Mouse (Mus musculus): ENCODE data around the gene Fam120b. TPM values are rescaled to one million over a fixed set of nuclear protein-coding genes. Genes with fewer than 3 reads are reported as not detected.
A peak's percentile ranks its signal among the peaks of the same experiment; 100 is the strongest.

Fam120b gene
- polyA plus RNA-seq, 1 experiment from 2014 or later = 31.1 TPM

DNA sequence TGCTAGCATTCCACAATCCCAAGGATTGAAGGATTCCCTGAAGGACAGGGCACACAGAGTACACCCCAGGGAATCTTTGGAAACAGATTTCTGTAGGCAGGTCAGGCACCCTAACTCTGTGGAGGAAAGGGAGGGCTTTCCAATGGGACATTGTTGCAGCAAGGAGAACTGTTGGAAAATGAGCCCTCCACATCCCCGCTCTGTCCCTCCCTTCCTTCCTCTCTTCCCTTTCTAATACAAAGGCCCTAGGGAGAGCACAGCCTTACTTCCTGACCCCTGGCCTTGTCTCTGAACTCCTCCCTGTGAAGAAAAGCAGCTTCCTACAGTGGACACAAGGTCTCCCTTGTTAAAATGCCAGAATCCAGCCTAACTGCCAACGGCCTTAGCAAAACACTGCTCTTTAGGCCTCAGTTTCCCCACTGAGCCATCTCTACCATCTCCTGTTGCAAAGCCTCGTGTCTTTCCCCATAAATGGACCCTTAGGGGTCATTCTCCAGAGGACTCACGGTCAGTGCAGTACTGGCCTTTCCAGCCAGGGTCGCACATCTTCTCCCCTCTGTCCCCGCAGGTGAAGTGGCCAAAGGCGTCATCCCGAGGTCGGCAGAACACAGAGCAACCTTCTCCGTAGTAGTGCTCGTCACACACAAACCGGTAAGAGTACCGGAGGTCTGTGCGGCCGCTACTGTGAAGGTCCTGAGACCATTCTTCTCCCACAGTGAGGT lies 22.9 kb upstream of the Fam120b start:
- 61% methylated on average over 15 of the region's 15 CpGs for WGBS
- Histone ChIP-seq H3K4me2 (peak overlapping the region; percentile 11), H3K27me3 (peaks cover 78% of the 10 kb centered on the region), H3K27ac (no peak overlapping the region), H3K9me3 (no peaks in the 10 kb centered on the region), H3K9ac (peak overlapping the region; percentile 17; the same call in 1 of the 2 replicates), H3K4me3 (no peak overlapping the region), H3K4me1 (peaks cover 30% of the 10 kb centered on the region), H3K36me3 (no peaks in the 10 kb centered on the region)
- ATAC-seq (ENCODE audit: insufficient number of reproducible peaks, insufficient read depth, low FRiP score, low TSS enrichment, low read depth) = no peak

DNA sequence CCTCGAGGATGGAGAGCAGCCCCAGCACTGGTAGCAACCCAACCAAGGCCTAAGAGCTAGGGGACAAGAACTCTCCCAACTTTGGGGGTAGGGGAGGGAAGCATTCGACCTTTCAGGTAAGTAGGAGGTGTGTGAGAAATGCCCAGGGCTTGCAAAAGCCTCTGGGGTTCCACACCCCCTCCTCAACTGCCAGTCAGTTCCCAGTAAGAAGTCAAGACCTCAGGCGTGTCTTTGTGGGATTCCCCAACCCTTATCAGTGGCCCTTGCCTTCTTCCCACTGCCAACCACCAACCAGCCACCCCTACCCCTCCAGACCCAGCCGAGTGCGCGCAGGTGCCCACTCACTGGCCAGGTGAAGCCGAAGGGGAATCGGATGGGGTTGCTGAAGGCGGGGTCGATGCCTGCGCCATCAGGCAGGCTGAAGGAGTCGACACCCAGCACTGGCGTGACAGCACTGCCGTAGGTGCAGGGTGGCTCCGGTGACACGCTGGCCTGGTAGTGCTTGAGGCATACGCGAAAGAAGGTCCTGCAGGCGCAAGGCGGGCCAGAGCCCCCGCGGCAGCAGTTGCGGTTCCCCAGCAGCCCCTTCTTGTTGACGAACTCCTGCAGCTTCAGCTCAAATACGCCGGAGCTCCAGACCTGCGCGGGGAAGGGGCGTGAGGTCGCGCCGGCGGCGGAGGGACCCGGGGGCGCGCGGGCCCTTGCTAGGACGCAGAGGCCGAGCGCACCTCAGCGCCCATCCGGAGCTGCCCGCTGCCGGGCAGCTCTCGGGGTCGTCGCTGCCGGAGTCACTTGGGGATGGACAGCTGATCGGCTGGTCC lies 21.5 kb upstream of the Fam120b start:
- Histone ChIP-seq H3K36me3 (no peaks in the 10 kb centered on the region), H3K9me3 (no peaks in the 10 kb centered on the region), H3K4me3 (peak overlapping the region; percentile 59), H3K9ac (peak overlapping the region; percentile 70), H3K4me2 (peak overlapping the region; percentile 99), H3K27ac (no peak overlapping the region), H3K27me3 (peaks cover 93% of the 10 kb centered on the region), H3K4me1 (peaks cover 32% of the 10 kb centered on the region)
- ATAC-seq (ENCODE audit: insufficient number of reproducible peaks, insufficient read depth, low FRiP score, low TSS enrichment, low read depth) = no peak
- 3% methylated on average over 50 of the region's 50 CpGs for WGBS

DNA sequence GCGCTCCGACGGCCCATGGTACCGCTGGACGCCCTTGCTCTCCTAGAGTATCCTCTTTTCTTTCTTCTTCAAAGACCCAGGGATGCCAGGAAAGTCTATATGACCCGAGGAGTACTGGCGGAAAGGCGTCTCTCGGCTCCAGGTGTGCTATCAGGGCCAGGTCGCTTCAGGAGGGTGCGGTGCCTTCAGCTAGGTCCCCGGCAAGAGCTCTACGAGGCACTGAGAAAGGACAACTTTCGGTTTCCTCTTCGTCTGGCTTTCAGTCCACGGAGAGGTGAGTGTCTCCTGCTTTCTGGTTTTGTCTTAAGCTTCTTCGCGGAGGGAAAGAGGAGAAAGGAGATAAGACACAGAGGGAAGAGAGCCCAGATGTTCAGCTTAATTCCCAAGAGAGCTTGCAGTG lies 20.8 kb upstream of the Fam120b start:
- Histone ChIP-seq H3K4me3 (peak overlapping the region; percentile 59), H3K36me3 (no peaks in the 10 kb centered on the region), H3K4me2 (peak overlapping the region; percentile 99), H3K27me3 (peaks cover 93% of the 10 kb centered on the region), H3K9ac (peak overlapping the region; percentile 70), H3K4me1 (peaks cover 39% of the 10 kb centered on the region), H3K27ac (no peak overlapping the region), H3K9me3 (no peaks in the 10 kb centered on the region)
- no peak for ATAC-seq (ENCODE audit: insufficient number of reproducible peaks, insufficient read depth, low FRiP score, low TSS enrichment, low read depth)
- 0% methylated on average over 18 of the region's 18 CpGs for WGBS

DNA sequence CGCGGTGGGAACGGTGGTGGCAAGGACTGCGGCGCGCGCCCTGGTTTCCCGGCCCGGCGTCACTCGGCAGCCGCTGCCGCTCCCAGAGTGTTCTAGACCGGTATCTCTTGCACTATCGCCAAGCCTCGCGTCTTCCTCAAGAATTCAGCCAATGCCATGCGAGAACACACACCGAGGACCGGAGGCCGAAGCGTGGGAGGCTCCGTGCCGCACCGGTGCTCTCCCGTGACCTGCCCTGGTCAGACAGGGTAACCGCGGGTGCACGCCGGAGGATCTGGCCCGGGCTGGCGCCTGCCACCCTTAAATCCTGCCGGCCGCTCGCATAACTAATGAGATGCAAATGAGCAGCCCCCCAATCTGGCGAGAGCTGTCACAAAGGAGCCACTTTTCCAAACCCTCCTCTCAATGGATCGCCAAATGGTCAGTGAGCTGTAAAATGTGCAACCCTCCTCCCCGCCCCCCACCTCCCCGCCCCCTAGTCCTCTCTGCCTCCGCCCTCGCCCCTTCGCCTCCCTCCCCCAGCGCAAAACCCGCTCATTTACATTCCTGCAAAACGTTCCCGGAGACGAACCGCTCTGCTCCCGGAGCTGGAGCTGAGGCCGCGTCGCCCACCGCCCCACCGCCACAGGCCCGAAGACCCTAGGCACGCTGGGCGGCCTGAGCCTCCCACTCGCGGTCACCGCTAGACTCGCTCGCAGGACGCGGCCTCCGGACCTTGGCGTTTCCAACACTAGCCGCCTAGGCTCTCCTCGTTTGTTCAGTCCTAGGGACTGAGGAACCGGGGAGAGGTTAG lies 20.1 kb upstream of the Fam120b start:
- Histone ChIP-seq H3K27ac (0 out of 2 replicates have a peak overlapping the region, but pooled peaks have one; percentile 16), H3K9ac (peak overlapping the region; percentile 70), H3K4me2 (peak overlapping the region; percentile 99), H3K4me3 (peak overlapping the region; percentile 59), H3K4me1 (peaks cover 45% of the 10 kb centered on the region), H3K27me3 (peaks cover 93% of the 10 kb centered on the region), H3K36me3 (no peaks in the 10 kb centered on the region), H3K9me3 (no peaks in the 10 kb centered on the region)
- under 1% methylated on average over 69 of the region's 69 CpGs for WGBS
- ATAC-seq (ENCODE audit: insufficient number of reproducible peaks, insufficient read depth, low FRiP score, low TSS enrichment, low read depth) = peak; percentile 12; the same call in 1 of the 2 replicates

DNA sequence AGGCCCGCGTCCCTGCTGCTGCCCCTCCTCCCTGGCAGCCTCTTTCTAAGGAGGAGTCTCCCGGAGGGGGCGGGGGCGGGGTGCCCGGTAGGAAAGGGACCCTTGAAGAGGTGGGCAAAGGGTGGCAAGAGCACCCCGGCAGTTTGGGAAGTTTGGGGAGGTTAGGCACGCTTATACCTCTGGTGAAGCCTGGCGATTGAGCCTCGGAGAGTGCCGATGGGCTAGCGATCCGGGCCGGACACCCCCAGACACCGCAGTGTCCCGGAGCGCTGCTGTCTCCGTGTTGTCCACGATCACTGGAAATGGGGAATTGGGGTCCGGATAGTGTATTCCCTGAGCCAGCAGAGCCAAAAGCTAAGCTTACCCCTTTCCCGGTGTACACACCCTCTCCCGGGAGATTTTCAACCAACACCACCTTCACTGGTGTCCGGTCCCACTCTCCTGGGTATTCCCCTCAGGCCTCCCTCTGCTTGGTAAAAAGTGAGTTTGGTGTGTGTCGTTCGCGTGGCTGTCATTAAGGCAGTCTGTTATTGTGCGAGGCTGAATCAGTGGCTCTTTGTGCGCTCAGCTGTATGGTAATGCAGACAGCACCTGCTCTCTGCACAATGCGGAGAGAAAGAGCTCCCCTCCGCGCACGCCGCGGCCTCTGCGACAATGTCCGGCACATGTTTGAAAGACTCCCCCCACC lies 19.4 kb upstream of the Fam120b start, which contains the start of gene Dll1:
Gene Dll1, minus strand, starts transcription at position 379 of the 688 bp plus-strand sequence.
- Histone ChIP-seq H3K4me2 (peak within 1 kb of the TSS; percentile 99), H3K9me3 (no peaks in the 10 kb centered on the region), H3K36me3 (no peaks in the 10 kb centered on the region), H3K9ac (peak within 1 kb of the TSS; percentile 70), H3K4me3 (peak within 1 kb of the TSS; percentile 59), H3K27me3 (peaks cover 98% of the 10 kb centered on the region), H3K4me1 (peaks cover 51% of the 10 kb centered on the region), H3K27ac (0 out of 2 replicates have a peak within 1 kb of the TSS, but pooled peaks have one; percentile 16)
- no peak; the same call in 1 of the 2 replicates for ATAC-seq (ENCODE audit: insufficient number of reproducible peaks, insufficient read depth, low FRiP score, low TSS enrichment, low read depth)
- under 1% methylated on average over 36 of the region's 36 CpGs for WGBS

DNA sequence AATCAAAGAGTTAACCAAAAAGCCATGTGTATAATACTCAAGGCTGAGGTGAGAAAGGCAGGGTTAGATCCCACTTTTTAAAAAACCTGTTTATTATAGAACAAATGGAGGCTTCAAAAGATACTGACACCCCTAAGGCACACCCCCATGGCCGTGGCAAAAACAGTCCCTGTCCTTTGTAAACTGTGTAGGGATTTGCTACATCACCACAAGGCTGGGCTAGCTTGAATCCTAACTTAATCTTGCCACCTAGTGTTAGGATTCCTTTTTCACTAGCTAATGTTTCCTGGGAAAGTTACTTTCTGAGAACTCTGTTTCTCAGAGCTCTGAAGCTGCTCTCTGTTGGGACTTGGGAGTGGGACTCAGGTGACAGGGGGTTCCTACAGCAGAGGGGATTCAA lies 18.1 kb upstream of the Fam120b start:
- Histone ChIP-seq H3K27ac (no peak overlapping the region), H3K36me3 (no peaks in the 10 kb centered on the region), H3K4me2 (0 out of 2 replicates have a peak overlapping the region, but pooled peaks have one; percentile 5), H3K27me3 (peaks cover 98% of the 10 kb centered on the region), H3K9me3 (no peaks in the 10 kb centered on the region), H3K4me1 (peaks cover 51% of the 10 kb centered on the region), H3K4me3 (no peak overlapping the region), H3K9ac (no peak overlapping the region)
- ATAC-seq (ENCODE audit: insufficient number of reproducible peaks, insufficient read depth, low FRiP score, low TSS enrichment, low read depth) = no peak
- 0% methylated on average over 1 of the region's 1 CpGs for WGBS

DNA sequence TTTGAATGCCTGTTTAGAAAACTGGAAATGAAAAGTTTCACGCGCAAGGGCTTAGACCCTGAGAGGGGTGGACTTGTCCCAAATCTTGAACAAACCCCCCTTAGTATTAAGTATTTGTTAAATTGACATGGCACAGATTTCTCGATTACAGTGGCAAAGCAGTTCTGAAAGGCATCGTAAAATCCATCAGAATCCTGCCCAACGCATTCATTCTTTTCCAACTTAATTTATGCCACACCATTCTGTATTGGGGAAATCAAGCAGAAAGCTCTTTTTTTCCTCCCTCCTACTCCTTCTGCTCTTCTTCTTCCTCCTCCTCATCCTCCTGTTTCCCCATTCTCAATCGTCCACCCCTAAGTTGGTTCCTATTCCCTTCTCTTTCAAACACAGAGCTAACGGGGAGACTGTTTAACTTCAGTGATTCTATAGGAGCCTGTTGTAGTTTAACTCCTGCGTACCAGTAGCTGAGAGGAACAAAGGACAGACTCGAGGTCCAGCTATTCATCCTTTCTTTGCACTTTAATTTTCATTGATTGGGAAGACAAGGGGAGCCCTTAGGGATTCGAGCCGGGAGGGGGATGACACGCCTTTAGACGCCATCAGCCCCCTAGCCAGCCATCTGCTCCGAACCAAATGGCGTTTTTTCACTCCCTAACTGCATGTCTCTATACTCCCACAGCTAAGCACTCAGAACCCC lies 17.4 kb upstream of the Fam120b start:
- Histone ChIP-seq H3K36me3 (no peaks in the 10 kb centered on the region), H3K4me3 (no peak overlapping the region), H3K9ac (no peak overlapping the region), H3K4me1 (peaks cover 51% of the 10 kb centered on the region), H3K4me2 (no peak overlapping the region), H3K9me3 (no peaks in the 10 kb centered on the region), H3K27ac (no peak overlapping the region), H3K27me3 (peaks cover 97% of the 10 kb centered on the region)
- no peak for ATAC-seq (ENCODE audit: insufficient number of reproducible peaks, insufficient read depth, low FRiP score, low TSS enrichment, low read depth)
- 9% methylated on average over 15 of the region's 15 CpGs for WGBS

DNA sequence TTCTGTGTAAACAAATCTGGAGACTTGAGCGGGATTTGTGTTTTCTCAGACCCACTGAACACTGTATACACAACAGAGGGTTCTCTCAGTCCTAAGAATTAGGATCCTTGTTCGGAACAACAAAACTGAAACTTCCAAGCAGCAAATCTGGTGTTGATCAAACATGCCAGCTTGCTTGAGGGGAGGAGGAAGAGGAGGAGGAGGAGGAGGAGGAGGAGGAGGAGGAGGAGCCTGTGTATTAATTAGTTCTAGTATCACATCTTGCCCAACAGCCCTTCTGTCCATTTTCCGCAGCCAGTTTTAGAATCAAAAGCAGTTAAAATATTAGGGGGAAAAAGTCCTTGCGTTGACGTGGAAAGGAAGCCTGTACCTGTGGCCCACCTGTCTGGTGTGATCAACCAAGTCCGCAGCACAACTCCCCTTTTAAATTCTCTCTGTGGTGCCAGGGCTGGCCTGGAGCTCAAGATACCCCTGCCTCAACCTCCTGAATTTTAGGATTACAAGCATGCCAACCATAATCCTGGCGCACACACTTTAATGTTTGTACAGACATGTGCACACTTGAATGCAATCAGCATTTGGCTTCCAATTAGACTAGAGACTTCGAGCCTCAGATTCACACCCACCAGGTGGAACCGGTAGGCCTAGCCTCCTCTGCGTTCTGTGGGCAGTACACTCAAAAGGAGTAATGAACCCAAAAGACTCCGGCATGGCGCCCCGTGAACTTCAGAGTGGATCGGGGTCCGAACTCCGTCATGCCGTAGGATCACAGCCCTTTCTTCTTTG lies 16.1 kb upstream of the Fam120b start:
- Histone ChIP-seq H3K9ac (peak overlapping the region; percentile 65), H3K4me2 (peak overlapping the region; percentile 90), H3K36me3 (no peaks in the 10 kb centered on the region), H3K4me3 (peak overlapping the region; percentile 49), H3K27ac (no peak overlapping the region), H3K4me1 (peaks cover 45% of the 10 kb centered on the region), H3K27me3 (peaks cover 95% of the 10 kb centered on the region), H3K9me3 (no peaks in the 10 kb centered on the region)
- ATAC-seq (ENCODE audit: insufficient number of reproducible peaks, insufficient read depth, low FRiP score, low TSS enrichment, low read depth) = no peak
- WGBS = 6% methylated on average over 17 of the region's 17 CpGs

DNA sequence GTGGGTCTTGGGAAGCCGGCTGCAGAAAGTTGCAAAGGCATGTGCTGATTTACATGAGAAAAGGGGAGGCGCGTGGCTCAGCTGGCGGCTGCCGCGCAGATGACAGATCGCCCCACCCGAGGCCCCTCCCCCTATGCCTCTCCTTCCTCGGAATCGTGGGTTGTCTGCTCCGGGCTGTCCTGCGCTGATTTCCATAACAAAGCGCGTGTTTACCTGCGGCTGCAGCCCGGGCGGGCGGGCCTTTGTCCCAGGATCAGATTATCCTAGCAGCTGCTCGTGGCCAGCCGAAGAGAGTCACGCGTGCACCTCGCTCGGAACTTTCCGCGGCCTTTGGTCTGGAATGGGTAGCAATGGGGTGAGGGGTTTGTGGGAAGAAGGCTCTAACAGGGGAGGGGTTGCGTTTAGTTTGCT lies 15.4 kb upstream of the Fam120b start:
- H3K9ac ChIP-seq = peak overlapping the region; percentile 65
- peak overlapping the region; percentile 49 for H3K4me3 ChIP-seq
- WGBS = under 1% methylated on average over 27 of the region's 27 CpGs
- H3K36me3 ChIP-seq = no peaks in the 10 kb centered on the region
- ATAC-seq (ENCODE audit: insufficient number of reproducible peaks, insufficient read depth, low FRiP score, low TSS enrichment, low read depth) = peak; percentile 10; the same call in 1 of the 2 replicates
- no peaks in the 10 kb centered on the region for H3K9me3 ChIP-seq
- H3K27ac ChIP-seq = no peak overlapping the region
- H3K27me3 ChIP-seq = peaks cover 88% of the 10 kb centered on the region
- H3K4me2 ChIP-seq = peak overlapping the region; percentile 90
- peaks cover 38% of the 10 kb centered on the region for H3K4me1 ChIP-seq

Measured in embryonic facial prominence, embryonic 13.5 days (tissue).